Mouse (Mus musculus): Measurements from ENCODE around the gene Lbhd2. TPM values are rescaled to one million over a fixed set of nuclear protein-coding genes. Genes with fewer than 3 reads are reported as not detected.

Lbhd2 gene
- total RNA-seq, 2 experiments from 2014 or later, result not detected

GRCm38 (mm10) chr12:111401454-111402184 is 5.0 kb upstream of the Lbhd2 start:
- intact Hi-C loops (cut with DNase I), result no loop called here

GRCm38 (mm10) chr12:111404880-111405279 is 1.7 kb upstream of the Lbhd2 start:
- intact Hi-C loops (cut with DNase I), result no loop called here
- no peak for DNase-seq

More at GRCm38 (mm10) chr12:111401454-111402184, 5.0 kb upstream of the Lbhd2 start:
- peak; percentile 82 to 85 for DNase-seq

GRCm38 (mm10) chr12:111409583-111409982 is 3.0 kb downstream of the Lbhd2 start:
- intact Hi-C loops (cut with DNase I), result no loop called here
- DNase-seq, result no peak

GRCm38 (mm10) chr12:111411631-111412355 is 5.2 kb downstream of the Lbhd2 start:
- intact Hi-C loops (cut with DNase I), result loop anchor here (5.0 kb wide), 2 partner anchors 79 to 139 kb away; partner anchors contain the start of gene Amn
- DNase-seq, result peak; percentile 47 to 70

GRCm38 (mm10) chr12:111412581-111413284 is 6.1 kb downstream of the Lbhd2 start:
- DNase-seq, result peak; percentile 43 to 59
- intact Hi-C loops (cut with DNase I), result loop anchor here (5.0 kb wide), 2 partner anchors 80 to 140 kb away; partner anchors contain the start of gene Amn

- intact Hi-C loops (cut with DNase I), result loop anchor here (5.0 kb wide), 2 partner anchors 81 to 141 kb away; partner anchors contain the start of gene Amn
- DNase-seq, result peak; percentile 93 to 95
These were observed 6.7 kb downstream of the Lbhd2 start for GRCm38 (mm10) chr12:111413300-111413699.

- intact Hi-C loops (cut with DNase I), result no loop called here
- DNase-seq, result peak; percentile 30 to 57
These were observed 10.5 kb downstream of the Lbhd2 start, which contains the start of gene Exoc3l4 for GRCm38 (mm10) chr12:111416921-111417779. TSS of gene Exoc3l4 (plus strand) at chr12:111417017.

GRCm38 (mm10) chr12:111419918-111420317 is 13.3 kb downstream of the Lbhd2 start:
- intact Hi-C loops (cut with DNase I), result no loop called here
- DNase-seq, result no peak

GRCm38 (mm10) chr12:111420946-111421709 is 14.5 kb downstream of the Lbhd2 start:
- intact Hi-C loops (cut with DNase I), result no loop called here
- no peak for DNase-seq

GRCm38 (mm10) chr12:111422852-111423251 is 16.2 kb downstream of the Lbhd2 start:
- intact Hi-C loops (cut with DNase I), result no loop called here

GRCm38 (mm10) chr12:111423570-111424129 is 17.0 kb downstream of the Lbhd2 start:
- DNase-seq, result no peak
- intact Hi-C loops (cut with DNase I), result no loop called here

More at GRCm38 (mm10) chr12:111422852-111423251, 16.2 kb downstream of the Lbhd2 start:
- DNase-seq, result no peak

- intact Hi-C loops (cut with DNase I), result no loop called here
- no peak for DNase-seq
These were observed 17.9 kb downstream of the Lbhd2 start for GRCm38 (mm10) chr12:111424547-111424946.

GRCm38 (mm10) chr12:111425258-111425657 is 18.6 kb downstream of the Lbhd2 start:
- peak; percentile 90 to 93 for DNase-seq
- intact Hi-C loops (cut with DNase I), result loop anchor here (1.0 to 5.0 kb wide), 2 partner anchors 80 to 222 kb away; no protein-coding TSS in a partner anchor

- intact Hi-C loops (cut with DNase I), result loop anchor here (1.0 to 5.0 kb wide), 4 partner anchors 33 to 221 kb away; no protein-coding TSS in a partner anchor
- peak; percentile 93 to 98 for DNase-seq
These were observed 19.3 kb downstream of the Lbhd2 start for GRCm38 (mm10) chr12:111425789-111426460.

- DNase-seq, result no peak
- intact Hi-C loops (cut with DNase I), result loop anchor here (2.0 to 5.0 kb wide), 2 partner anchors 41 to 220 kb away; no protein-coding TSS in a partner anchor
These were observed 21.0 kb downstream of the Lbhd2 start for GRCm38 (mm10) chr12:111427438-111428113.

- intact Hi-C loops (cut with DNase I), result loop anchor here (5.0 kb wide), 1 partner anchor 219 kb away; no protein-coding TSS in a partner anchor
- DNase-seq, result no peak
These were observed 21.8 kb downstream of the Lbhd2 start for GRCm38 (mm10) chr12:111428364-111428763.

Data from heart, postnatal 14 days (tissue).